Mouse (Mus musculus) macrophage (primary cell): ENCODE measurements around the gene Dach1. TPM values are rescaled to one million over a fixed set of nuclear protein-coding genes. Genes with fewer than 3 reads are reported as not detected.

Source experiments
- H3K27ac ChIP-seq: fragments of 350-480 bp; formaldehyde crosslinking; 2 replicates; pipeline ENCODE4 v1.9.0; 2021
- H3K36me3 ChIP-seq: fragments of 350-480 bp; formaldehyde crosslinking; 2 replicates; pipeline ENCODE4 v1.9.0; 2021; ENCODE audit errors: inconsistent target
- H3K4me3 ChIP-seq: fragments of 350-480 bp; formaldehyde crosslinking; 2 replicates; pipeline ENCODE4 v1.9.0; 2021; ENCODE audit errors: inconsistent target
- H3K79me2 ChIP-seq: fragments of 350-480 bp; formaldehyde crosslinking; 2 replicates; pipeline ENCODE4 v1.9.0; 2021; ENCODE audit errors: inconsistent target
- WGBS: methylation state at CpG from one replicate; pipeline ENCODE4 v1.1.7; 2026; ENCODE audit warnings: inconsistent platforms; ENCODE audit not compliant: missing documents; 5-methylcytosine and 5-hydroxymethylcytosine counted together
- polyA plus RNA-seq: library from polyadenylated mRNA; stranded (reverse); fragments of 250-400 nt; gene quantifications from 3 replicates; pipeline ENCODE4 v1.2.4, GENCODE M21; 2018; ENCODE audit warnings: inconsistent platforms
- total RNA-seq, 78 experiments: library from RNA; depleted of rRNA; stranded (reverse); fragments of 250-400 nt; gene quantifications; 1 replicate in 9 of 78; 2 replicates in 24 of 78; 3 replicates in 43 of 78; 4 replicates in 2 of 78; pipeline ENCODE4 v1.2.4; 2018; ENCODE audit warnings: inconsistent platforms in 56 of 78

Dach1 gene
- 1 to 10 TPM in 2 of 26 experiments, under 1 TPM in 17, not detected in 7; 0.16 to 1.2 (median 0.38) TPM for total RNA-seq (2018; cell fraction: chromatin; rRNA removed)
- total RNA-seq (2018; cell fraction: cytosol; rRNA removed), result under 1 TPM in 24 of 26 experiments, not detected in 2; 0.03 to 0.58 (median 0.20) TPM
- total RNA-seq (2018; cell fraction: nucleus; rRNA removed), result 1 to 10 TPM in 3 of 26 experiments, under 1 TPM in 16, not detected in 7; 0.10 to 1.4 (median 0.48) TPM
- polyA plus RNA-seq, result 0.12 to 0.32 TPM (median 0.14 TPM) in 3 replicates

- H3K4me3 ChIP-seq, result peak within 1 kb of the TSS; percentile 45
- WGBS, result 1% methylated on average over 32 of the region's 32 CpGs
Observed at GRCm38 (mm10) chr14:98169421-98170076, at the start of gene Dach1. Gene Dach1, minus strand, starts transcription at chr14:98169765.

DNA sequence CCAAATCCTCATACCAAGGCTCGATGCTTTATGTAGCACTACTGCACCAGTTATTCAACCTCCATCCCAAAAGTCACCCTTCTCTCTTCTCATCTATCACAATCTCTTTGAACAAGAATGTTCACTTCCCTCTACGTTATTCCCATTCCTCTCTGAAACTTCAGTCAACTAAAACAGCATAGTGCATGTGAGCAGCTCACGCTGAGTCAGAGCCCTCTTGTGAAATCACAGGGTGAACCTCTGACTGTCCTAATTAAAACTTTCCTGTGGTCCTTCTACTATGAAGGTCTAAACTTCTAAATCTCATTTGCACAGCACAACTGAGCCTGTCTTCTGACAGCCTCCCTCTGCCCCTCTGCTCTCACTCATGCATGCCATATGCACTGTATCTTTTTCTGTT lies 30.5 kb upstream of the Dach1 start:
- WGBS, result 52% methylated on average over 3 of the region's 3 CpGs
- Histone ChIP-seq H3K79me2 (no peaks in the 10 kb centered on the region), H3K27ac (no peak overlapping the region), H3K4me3 (no peak overlapping the region), H3K36me3 (no peaks in the 10 kb centered on the region)

More at GRCm38 (mm10) chr14:98169421-98170076, at the start of gene Dach1:
- no peaks in the 10 kb centered on the region for H3K79me2 ChIP-seq
- H3K27ac ChIP-seq, result no peak within 1 kb of the TSS
- H3K36me3 ChIP-seq, result no peaks in the 10 kb centered on the region

- Histone ChIP-seq H3K36me3 (no peaks in the 10 kb centered on the region), H3K79me2 (no peaks in the 10 kb centered on the region), H3K4me3 (no peak overlapping the region), H3K27ac (no peak overlapping the region)
- WGBS, result 0% methylated on average over 1 of the region's 1 CpGs
Observed at GRCm38 (mm10) chr14:98181545-98181944, 12.0 kb upstream of the Dach1 start.

DNA sequence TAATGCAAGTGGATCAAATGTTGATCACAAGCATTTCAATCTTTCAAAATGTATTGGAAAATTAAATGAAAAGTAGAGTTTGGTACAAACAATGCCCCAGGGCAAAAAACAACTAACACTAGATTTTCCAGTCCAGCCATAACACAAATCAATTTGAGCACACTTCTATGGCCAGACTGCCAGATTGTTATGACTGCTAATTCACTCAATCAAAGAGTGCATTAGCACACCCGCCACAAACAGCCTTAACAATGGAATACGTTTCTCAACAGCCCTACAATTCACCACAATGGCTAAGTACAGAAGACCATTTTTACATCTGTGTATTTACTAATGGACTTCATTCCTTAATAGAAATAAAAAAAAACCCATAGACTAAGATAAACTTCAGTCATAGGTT lies 4.3 kb upstream of the Dach1 start:
- Histone ChIP-seq H3K79me2 (no peaks in the 10 kb centered on the region), H3K36me3 (no peaks in the 10 kb centered on the region), H3K27ac (no peak overlapping the region), H3K4me3 (no peak overlapping the region)
- 77% methylated on average over 2 of the region's 2 CpGs for WGBS

DNA sequence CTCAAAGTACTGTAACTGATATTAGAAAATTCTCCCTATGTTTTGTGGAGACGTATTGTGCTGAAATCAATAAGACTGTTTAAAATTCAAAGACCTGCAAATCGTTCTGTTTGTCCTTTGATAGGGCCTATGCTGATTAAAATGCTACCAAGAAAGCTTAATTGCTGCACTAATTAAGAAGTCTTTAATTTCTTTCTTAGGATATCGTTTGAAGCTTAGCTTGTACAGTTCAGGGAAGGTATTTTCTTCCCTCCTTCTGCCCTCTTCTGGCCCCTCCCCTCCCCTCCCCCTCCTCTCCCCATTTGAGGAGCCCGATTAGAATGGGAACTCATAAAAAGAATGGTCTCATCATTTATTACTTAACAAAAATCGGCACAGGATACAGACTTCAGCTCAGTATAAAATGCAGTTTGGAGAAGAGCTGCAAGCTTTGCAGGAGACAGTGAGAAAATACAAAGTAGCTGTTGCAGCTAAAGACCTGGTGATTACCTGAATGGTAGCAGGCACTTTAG lies 2.9 kb upstream of the Dach1 start:
- WGBS, result 26% methylated on average over 5 of the region's 5 CpGs
- no peaks in the 10 kb centered on the region for H3K79me2 ChIP-seq
- no peak overlapping the region for H3K27ac ChIP-seq
- no peaks in the 10 kb centered on the region for H3K36me3 ChIP-seq
- H3K4me3 ChIP-seq, result no peak overlapping the region

- 77% methylated on average over 5 of the region's 5 CpGs for WGBS
- Histone ChIP-seq H3K27ac (no peak overlapping the region), H3K36me3 (no peaks in the 10 kb centered on the region), H3K79me2 (no peaks in the 10 kb centered on the region), H3K4me3 (no peak overlapping the region)
Observed at GRCm38 (mm10) chr14:98171861-98172260, 2.3 kb upstream of the Dach1 start.

DNA sequence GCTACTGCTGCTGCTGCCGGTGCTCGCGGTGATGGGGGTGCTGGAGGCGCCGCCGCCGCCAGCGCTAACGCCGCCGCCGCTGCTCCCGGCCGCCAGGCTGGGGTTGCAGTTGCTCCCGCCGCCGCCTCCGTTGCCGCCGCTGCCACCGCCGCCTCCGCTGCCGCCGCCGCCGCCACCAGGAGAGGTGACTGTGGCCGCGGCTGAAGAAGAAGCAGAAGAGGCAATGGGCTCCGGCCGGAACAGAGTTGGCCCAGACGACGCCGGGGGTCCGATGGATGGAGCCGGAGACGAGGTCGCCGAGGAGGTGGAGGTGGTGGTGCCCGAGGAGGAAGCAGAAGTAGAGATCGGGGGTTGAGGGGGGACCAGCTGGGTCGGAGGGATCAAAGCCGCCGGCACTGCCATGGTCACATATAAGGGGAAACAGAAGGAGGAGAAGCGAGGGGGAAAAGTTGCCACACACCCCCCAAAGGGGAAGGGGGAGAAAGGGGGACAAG lies 610 bp downstream of the Dach1 start:
- Histone ChIP-seq H3K36me3 (no peaks in the 10 kb centered on the region), H3K27ac (no peak overlapping the region), H3K79me2 (no peaks in the 10 kb centered on the region), H3K4me3 (peak overlapping the region; percentile 45)
- WGBS, result 2% methylated on average over 41 of the region's 45 CpGs

DNA sequence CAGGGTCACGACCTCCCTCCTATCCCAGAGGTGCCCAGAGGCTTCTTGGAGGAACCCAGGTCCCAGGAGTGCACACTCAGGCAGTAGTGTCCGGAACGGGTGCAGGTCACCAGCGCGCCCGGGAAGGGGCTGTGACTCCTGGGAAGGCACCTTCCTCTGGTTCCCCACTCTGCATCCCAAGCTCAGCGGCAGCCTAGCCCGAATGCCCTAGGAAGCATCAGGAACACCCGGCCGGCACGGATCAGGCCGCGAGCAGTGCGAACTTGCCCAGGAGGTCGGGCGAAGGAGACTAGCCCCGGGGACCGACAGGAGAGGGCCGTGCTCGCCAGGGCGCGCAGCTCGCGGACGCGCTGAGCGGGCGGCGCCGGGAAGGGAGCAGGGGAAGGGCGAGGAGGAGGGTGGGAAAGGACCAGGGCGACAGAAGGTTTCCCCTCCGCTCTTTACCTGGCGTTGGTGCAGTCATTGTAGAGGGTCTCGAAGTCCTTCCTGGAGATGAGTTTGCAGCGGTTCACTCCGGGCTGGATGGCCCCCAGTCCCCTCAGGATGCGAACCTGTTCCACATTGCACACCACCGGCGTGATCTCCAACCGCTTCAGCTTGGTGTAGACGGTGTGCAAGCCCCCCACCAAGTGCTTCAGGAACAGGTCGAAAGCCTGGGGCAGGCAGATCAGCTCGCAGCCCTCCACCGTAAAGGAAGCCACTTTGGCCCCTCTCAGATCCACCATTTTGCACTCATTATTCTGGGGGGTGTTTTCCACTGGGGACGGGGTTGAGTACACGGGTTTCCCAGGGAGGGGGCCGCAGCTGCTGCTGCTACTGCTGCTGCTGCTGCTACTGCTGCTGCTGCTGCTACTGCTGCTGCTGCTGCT lies 1.3 kb downstream of the Dach1 start:
- no peak overlapping the region for H3K27ac ChIP-seq
- H3K4me3 ChIP-seq, result peak overlapping the region; percentile 45
- no peaks in the 10 kb centered on the region for H3K36me3 ChIP-seq
- no peaks in the 10 kb centered on the region for H3K79me2 ChIP-seq
- under 1% methylated on average over 48 of the region's 48 CpGs for WGBS

DNA sequence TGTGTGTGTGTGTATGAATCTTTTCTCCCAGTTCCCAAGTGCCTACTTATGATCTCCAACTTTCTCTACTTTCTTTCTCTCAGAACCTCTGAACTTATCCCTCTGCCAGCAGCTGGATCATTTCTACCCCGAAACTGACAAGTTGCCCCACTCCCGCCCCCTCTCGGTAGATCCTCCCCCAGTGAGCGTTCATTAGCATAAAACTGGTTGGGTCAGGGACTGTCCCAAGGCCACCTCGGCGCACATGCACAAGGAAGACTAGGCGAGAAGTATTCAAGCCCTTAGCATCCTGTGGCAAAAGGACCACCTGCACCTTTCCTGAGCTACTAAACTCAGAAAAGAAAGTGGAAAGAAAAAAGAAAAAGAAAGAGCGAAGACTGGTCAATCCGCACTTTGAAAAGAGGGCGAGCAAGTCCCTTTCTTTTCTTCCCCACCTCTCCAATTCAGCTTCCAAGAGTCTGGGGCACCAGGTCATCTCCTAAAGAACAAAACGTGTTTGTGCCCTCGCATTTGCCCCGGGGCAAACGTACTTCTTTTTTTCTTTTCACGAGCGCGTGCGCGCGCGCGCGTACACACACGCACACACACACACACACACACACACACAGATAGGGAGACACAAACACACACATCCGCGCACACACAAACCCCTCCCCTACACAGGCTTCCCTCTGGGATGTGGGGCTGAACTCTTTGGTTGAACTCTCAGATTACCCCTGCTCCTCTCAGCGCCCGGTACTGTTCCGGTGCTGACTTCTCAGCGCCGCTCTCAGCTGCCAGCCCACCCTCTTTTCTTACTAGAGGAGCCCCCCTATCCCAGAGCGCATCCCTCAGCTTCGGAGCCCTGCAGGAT lies 2.2 kb downstream of the Dach1 start:
- under 1% methylated on average over 24 of the region's 33 CpGs for WGBS
- no peaks in the 10 kb centered on the region for H3K79me2 ChIP-seq
- no peaks in the 10 kb centered on the region for H3K36me3 ChIP-seq
- H3K4me3 ChIP-seq, result peak overlapping the region; percentile 45
- H3K27ac ChIP-seq, result no peak overlapping the region

- WGBS, result 50% methylated on average over 10 of the region's 10 CpGs
- no peak overlapping the region for H3K4me3 ChIP-seq
Observed at GRCm38 (mm10) chr14:98166318-98166976, 3.1 kb downstream of the Dach1 start.

GRCm38 (mm10) chr14:98156753-98157152 lies 12.8 kb downstream of the Dach1 start:
- WGBS, result 89% methylated on average over 7 of the region's 7 CpGs

More at GRCm38 (mm10) chr14:98166318-98166976, 3.1 kb downstream of the Dach1 start:
- no peaks in the 10 kb centered on the region for H3K79me2 ChIP-seq
- no peaks in the 10 kb centered on the region for H3K36me3 ChIP-seq
- no peak overlapping the region for H3K27ac ChIP-seq

GRCm38 (mm10) chr14:98155725-98156392 lies 13.7 kb downstream of the Dach1 start:
- Histone ChIP-seq H3K4me3 (no peak overlapping the region), H3K36me3 (no peaks in the 10 kb centered on the region), H3K27ac (no peak overlapping the region), H3K79me2 (no peaks in the 10 kb centered on the region)
- WGBS, result 96% methylated on average over 7 of the region's 7 CpGs

More at GRCm38 (mm10) chr14:98156753-98157152, 12.8 kb downstream of the Dach1 start:
- Histone ChIP-seq H3K79me2 (no peaks in the 10 kb centered on the region), H3K36me3 (no peaks in the 10 kb centered on the region), H3K4me3 (no peak overlapping the region), H3K27ac (no peak overlapping the region)

GRCm38 (mm10) chr14:98154832-98155422 lies 14.6 kb downstream of the Dach1 start:
- H3K27ac ChIP-seq, result no peak overlapping the region
- H3K4me3 ChIP-seq, result no peak overlapping the region
- no peaks in the 10 kb centered on the region for H3K79me2 ChIP-seq
- 93% methylated on average over 7 of the region's 7 CpGs for WGBS
- no peaks in the 10 kb centered on the region for H3K36me3 ChIP-seq
